Mouse (Mus musculus): ENCODE results near the gene Slc36a3.

DNA sequence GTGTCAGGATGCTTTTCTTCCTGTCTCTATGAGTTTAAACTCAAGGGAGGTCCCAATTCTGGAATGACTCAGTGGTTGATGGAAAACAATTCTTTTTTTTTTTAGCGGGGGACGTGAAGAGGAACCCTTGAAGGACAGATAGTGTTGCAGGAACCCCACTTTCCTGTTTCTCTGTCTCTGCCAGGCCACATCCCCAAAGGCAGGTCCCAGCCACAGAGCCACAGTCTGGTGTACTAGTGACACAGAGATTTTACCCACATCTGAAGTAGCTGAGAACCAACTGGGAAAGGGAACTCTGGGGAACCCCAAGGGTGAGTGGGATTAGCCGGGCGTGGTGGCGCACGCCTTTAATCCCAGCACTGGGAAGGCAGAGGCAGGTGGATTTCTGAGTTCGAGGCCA lies 14.2 kb upstream of the Slc36a3 start:
- TF ChIP-seq CTCF (IDR thresholded peaks at IDR 0.05; ENCODE audit: low read depth) (no peak), EP300 (IDR thresholded peaks at IDR 0.05; ENCODE audit: low read depth) (no peak)
